ENCODE assay signal across 8 mouse cellular contexts in genomic region chr7:19094826-19095750, GRCm38 (mm10). TPM values are rescaled to one million over a fixed set of nuclear protein-coding genes. Genes with fewer than 3 reads are reported as not detected.
DNase-seq lines count a peak whose midpoint lies in the region; ATAC-seq and TF ChIP-seq lines count a peak whose summit lies in the region.

No protein-coding gene starts in this region.

- peak overlapping the region; percentile 95 for H3K4me2 ChIP-seq in intestine, postnatal 0 days (replicated peaks; ENCODE audit: low read depth)
- peak overlapping the region; percentile 91 for H3K4me2 ChIP-seq in lung, embryonic 14.5 days

- TF ChIP-seq CTCF in intestine, postnatal 0 days (IDR thresholded peaks at IDR 0.05; ENCODE audit: low read depth), result no peak
- no peak for TF ChIP-seq CTCF in lung, embryonic 14.5 days (IDR thresholded peaks at IDR 0.05; ENCODE audit: low read depth)

- peak; percentile 9; the same call in 1 of the 2 replicates for ATAC-seq in intestine, postnatal 0 days
- ATAC-seq in lung, embryonic 14.5 days (ENCODE audit: insufficient read depth), result no peak; the same call in 1 of the 2 replicates

- intact Hi-C loops in gastrocnemius, postnatal 14 days (cut with DNase I; ENCODE audit: low total_unique reads), result no loop called here

- DNase-seq in ovary, postnatal 14 days (ENCODE audit: low spot score), result peak; percentile 60
- DNase-seq in ovary, postnatal 10 days (ENCODE audit: low spot score), result no peak
- DNase-seq in adrenal gland, postnatal 25 days, result peak; percentile 67
- DNase-seq in gastrocnemius, postnatal 14 days, result peak; percentile 61
- DNase-seq in lung, embryonic 14.5 days, result peak; percentile 71
- peak; percentile 63 for DNase-seq in retina, embryonic 14.5 days (ENCODE audit: low spot score)
- no peak for DNase-seq in left cerebral cortex, adult 9 months (ENCODE audit: low spot score in 2 of 2)

- under 1% methylated on average over 83 of the region's 87 CpGs for whole genome bisulfite sequencing in intestine, postnatal 0 days
- under 1% methylated on average over 87 of the region's 87 CpGs for WGBS in lung, embryonic 14.5 days

- peak overlapping the region; percentile 63 for H3K4me3 ChIP-seq in intestine, postnatal 0 days (ENCODE audit: low read depth, low read length)
- H3K4me3 ChIP-seq in lung, embryonic 14.5 days (ENCODE audit: low read depth, low read length), result peak overlapping the region; percentile 77

- peak overlapping the region; percentile 93 for H3K27ac ChIP-seq in intestine, postnatal 0 days (ENCODE audit: low read depth, low read length)
- H3K27ac ChIP-seq in lung, embryonic 14.5 days (ENCODE audit: low read depth), result peak overlapping the region; percentile 97

- no peaks in the 10 kb centered on the region for H3K9me3 ChIP-seq in intestine, postnatal 0 days (ENCODE audit: control insufficient read depth)
- H3K9me3 ChIP-seq in lung, embryonic 14.5 days (ENCODE audit: low read depth, low read length), result no peaks in the 10 kb centered on the region

- H3K4me1 ChIP-seq in intestine, postnatal 0 days (replicated peaks; ENCODE audit: control insufficient read depth, insufficient read depth, low read length), result peaks cover 6% of the 10 kb centered on the region
- peaks cover 8% of the 10 kb centered on the region for H3K4me1 ChIP-seq in lung, embryonic 14.5 days (ENCODE audit: insufficient read depth)

- H3K36me3 ChIP-seq in intestine, postnatal 0 days (ENCODE audit: control insufficient read depth, insufficient read depth), result peaks cover 7% of the 10 kb centered on the region; the same call in 1 of the 2 replicates
- peaks cover 31% of the 10 kb centered on the region for H3K36me3 ChIP-seq in lung, embryonic 14.5 days (ENCODE audit: insufficient read depth)

- H3K9ac ChIP-seq in intestine, postnatal 0 days (ENCODE audit: low read depth, low read length), result peak overlapping the region; percentile 81
- H3K9ac ChIP-seq in lung, embryonic 14.5 days, result peak overlapping the region; percentile 88

- no peaks in the 10 kb centered on the region for H3K27me3 ChIP-seq in intestine, postnatal 0 days (replicated peaks; ENCODE audit: control insufficient read depth, insufficient read depth, low read length)
- no peaks in the 10 kb centered on the region for H3K27me3 ChIP-seq in lung, embryonic 14.5 days (ENCODE audit: insufficient read depth, low read length)

RNA-seq across cellular contexts. Expression of gene Six5, which starts 0.7 kb away (rescaled TPM):
- 21.8 and 26.1 TPM in 2 replicates for total RNA-seq in adrenal gland, postnatal 25 days (2021)
- 1 to 10 TPM; 3.1 to 3.8 TPM for total RNA-seq in gastrocnemius, postnatal 14 days (2021)
- 4.6 and 5.1 TPM in 2 replicates for polyA plus RNA-seq in intestine, postnatal 0 days (2015; fragmentation: Nextera tagmentation; extraction: Ambion mirVana)
- 11.6 and 12.7 TPM in 2 replicates for polyA plus RNA-seq in lung, embryonic 14.5 days (2014; fragmentation: Nextera tagmentation; extraction: Ambion mirVana)

RNA-seq across cellular contexts. Expression of gene Dmpk, which starts 11.4 kb away (rescaled TPM):
- total RNA-seq in adrenal gland, postnatal 25 days (2021), result 106 and 114 TPM in 2 replicates
- 100 to 1,000 TPM; 241 to 257 TPM for total RNA-seq in gastrocnemius, postnatal 14 days (2021)
- 50.8 and 60.4 TPM in 2 replicates for polyA plus RNA-seq in intestine, postnatal 0 days (2015; fragmentation: Nextera tagmentation; extraction: Ambion mirVana)
- 20.9 and 23.0 TPM in 2 replicates for polyA plus RNA-seq in lung, embryonic 14.5 days (2014; fragmentation: Nextera tagmentation; extraction: Ambion mirVana)

RNA-seq across cellular contexts. Expression of gene Dmwd, which starts 19.1 kb away (rescaled TPM):
- 53.1 and 64.1 TPM in 2 replicates for total RNA-seq in adrenal gland, postnatal 25 days (2021)
- 10 to 100 TPM; 22.1 to 25.5 TPM for total RNA-seq in gastrocnemius, postnatal 14 days (2021)
- polyA plus RNA-seq in intestine, postnatal 0 days (2015; fragmentation: Nextera tagmentation; extraction: Ambion mirVana), result 4.7 and 5.4 TPM in 2 replicates
- 18.5 and 19.2 TPM in 2 replicates for polyA plus RNA-seq in lung, embryonic 14.5 days (2014; fragmentation: Nextera tagmentation; extraction: Ambion mirVana)

RNA-seq across cellular contexts. Expression of gene Gm4969, which starts 23.1 kb away (rescaled TPM):
- total RNA-seq in adrenal gland, postnatal 25 days (2021), result 0.09 TPM in 1 of 2 replicates, not detected in the other
- not detected for total RNA-seq in gastrocnemius, postnatal 14 days (2021)
- polyA plus RNA-seq in intestine, postnatal 0 days (2015; fragmentation: Nextera tagmentation; extraction: Ambion mirVana), result 0.38 and 0.39 TPM in 2 replicates
- polyA plus RNA-seq in lung, embryonic 14.5 days (2014; fragmentation: Nextera tagmentation; extraction: Ambion mirVana), result 3.0 and 4.0 TPM in 2 replicates

RNA-seq across cellular contexts. Expression of gene Fbxo46, which starts 24.6 kb away (rescaled TPM):
- total RNA-seq in adrenal gland, postnatal 25 days (2021), result 11.7 and 15.1 TPM in 2 replicates
- total RNA-seq in gastrocnemius, postnatal 14 days (2021), result 1 to 10 TPM; 3.2 TPM
- polyA plus RNA-seq in intestine, postnatal 0 days (2015; fragmentation: Nextera tagmentation; extraction: Ambion mirVana), result 4.8 and 5.1 TPM in 2 replicates
- polyA plus RNA-seq in lung, embryonic 14.5 days (2014; fragmentation: Nextera tagmentation; extraction: Ambion mirVana), result 9.7 and 11.6 TPM in 2 replicates

Comparison
In these comparisons a context has a peak if more than half of its experiments do, and no peak if none do; other contexts are left out.
1. DNase-seq: peak in ovary, postnatal 14 days (single experiment), adrenal gland, postnatal 25 days (single experiment), gastrocnemius, postnatal 14 days (single experiment), lung, embryonic 14.5 days (single experiment) and retina, embryonic 14.5 days (single experiment); none in ovary, postnatal 10 days (single experiment) and left cerebral cortex, adult 9 months (0 of 2).